Mouse (Mus musculus) heart, postnatal 36 days (tissue): ENCODE measurements around the gene Adamts17. TPM values are rescaled to one million over a fixed set of nuclear protein-coding genes. Genes with fewer than 3 reads are reported as not detected.

Experiments
- DNase-seq, 2 experiments: peaks; one replicate each; pipeline ENCODE4 v3.0.0; 2021 to 2022
- intact Hi-C: fragments of 180-260 bp; cut with DNase I; formaldehyde crosslinking; loops from one replicate; pipeline ENCODE4 v1.15.1; 2025
- total RNA-seq, 2 experiments: library from RNA; stranded (reverse); gene quantifications; 2 replicates each; pipeline ENCODE4 v1.2.3; 2021

The Adamts17 gene
- total RNA-seq: 1 to 10 TPM; 1.3 to 1.5 TPM

- intact Hi-C loops: loop anchor here (1.0 to 5.0 kb wide), 8 partner anchors 19 to 808 kb away; partner anchors contain the start of genes Lrrc28 and Ttc23
- peak; percentile 83 to 89 for DNase-seq
Observed at GRCm38 (mm10) chr7:66839463-66840007, at the start of gene Adamts17. Gene Adamts17 (plus strand): TSS chr7:66839735.

- peak in 1 of 2 experiments; percentile 11 for DNase-seq
Observed at GRCm38 (mm10) chr7:66789860-66790748, 49.4 kb upstream of the Adamts17 start.

GRCm38 (mm10) chr7:66791022-66791421, 48.5 kb upstream of the Adamts17 start:
- intact Hi-C loops: no loop called here
- DNase-seq: no peak

More at GRCm38 (mm10) chr7:66789860-66790748, 49.4 kb upstream of the Adamts17 start:
- intact Hi-C loops: no loop called here

GRCm38 (mm10) chr7:66796909-66797308, 42.6 kb upstream of the Adamts17 start:
- no peak for DNase-seq
- intact Hi-C loops: no loop called here

GRCm38 (mm10) chr7:66797345-66797744, 42.2 kb upstream of the Adamts17 start:
- intact Hi-C loops: no loop called here
- DNase-seq: no peak

GRCm38 (mm10) chr7:66798826-66799225, 40.7 kb upstream of the Adamts17 start:
- intact Hi-C loops: no loop called here
- no peak for DNase-seq

GRCm38 (mm10) chr7:66800784-66801183, 38.8 kb upstream of the Adamts17 start:
- intact Hi-C loops: no loop called here
- peak in 1 of 2 experiments; percentile 13 for DNase-seq

- DNase-seq: peak; percentile 56 to 57
- intact Hi-C loops: no loop called here
Observed at GRCm38 (mm10) chr7:66801785-66802184, 37.8 kb upstream of the Adamts17 start.

GRCm38 (mm10) chr7:66803798-66804197, 35.7 kb upstream of the Adamts17 start:
- intact Hi-C loops: no loop called here
- DNase-seq: no peak

GRCm38 (mm10) chr7:66806801-66807200, 32.7 kb upstream of the Adamts17 start:
- intact Hi-C loops: no loop called here

GRCm38 (mm10) chr7:66810436-66810835, 29.1 kb upstream of the Adamts17 start:
- intact Hi-C loops: no loop called here
- DNase-seq: no peak

More at GRCm38 (mm10) chr7:66806801-66807200, 32.7 kb upstream of the Adamts17 start:
- DNase-seq: no peak

- intact Hi-C loops: no loop called here
- no peak for DNase-seq
Observed at GRCm38 (mm10) chr7:66811294-66811693, 28.2 kb upstream of the Adamts17 start.

- intact Hi-C loops: no loop called here
- DNase-seq: no peak
Observed at GRCm38 (mm10) chr7:66812289-66812688, 27.2 kb upstream of the Adamts17 start.

- DNase-seq: no peak
- intact Hi-C loops: no loop called here
Observed at GRCm38 (mm10) chr7:66812737-66813136, 26.8 kb upstream of the Adamts17 start.

GRCm38 (mm10) chr7:66813172-66813571, 26.4 kb upstream of the Adamts17 start:
- DNase-seq: no peak
- intact Hi-C loops: no loop called here

- intact Hi-C loops: no loop called here
- peak in 1 of 2 experiments; percentile 22 for DNase-seq
Observed at GRCm38 (mm10) chr7:66815526-66815925, 24.0 kb upstream of the Adamts17 start.

- intact Hi-C loops: loop anchor here (1.0 to 5.0 kb wide), 3 partner anchors 19 to 812 kb away; partner anchors contain the start of gene Adamts17
- peak; percentile 57 to 71 for DNase-seq
Observed at GRCm38 (mm10) chr7:66820034-66820433, 19.5 kb upstream of the Adamts17 start.

- intact Hi-C loops: no loop called here
- no peak for DNase-seq
Observed at GRCm38 (mm10) chr7:66830803-66831202, 8.7 kb upstream of the Adamts17 start.

GRCm38 (mm10) chr7:66831295-66831694, 8.2 kb upstream of the Adamts17 start:
- DNase-seq: peak; percentile 38 to 66
- intact Hi-C loops: no loop called here

- peak; percentile 27 to 49 for DNase-seq
- intact Hi-C loops: loop anchor here (5.0 kb wide), 4 partner anchors 92 to 272 kb away; no protein-coding TSS in a partner anchor
Observed at GRCm38 (mm10) chr7:66840008-66840719, 629 bp downstream of the Adamts17 start.

- intact Hi-C loops: loop anchor here (5.0 kb wide), 4 partner anchors 91 to 271 kb away; no protein-coding TSS in a partner anchor
- no peak for DNase-seq
Observed at GRCm38 (mm10) chr7:66841165-66841564, 1.6 kb downstream of the Adamts17 start.
